Mouse (Mus musculus) forebrain, embryonic 14.5 days (tissue): ENCODE measurements around the gene Adamts3. TPM values are rescaled to one million over a fixed set of nuclear protein-coding genes. Genes with fewer than 3 reads are reported as not detected.

Experiments
- ATAC-seq: fragments of 200-750 bp; cut with Nextera tagmentation; 2 replicates; pipeline ENCODE4 v1.8.0; 2017; ENCODE audit warnings: mild to moderate bottlenecking, moderate library complexity
- DNase-seq: peaks from one replicate; pipeline ENCODE4 v3.0.0-alpha.2; 2015; ENCODE audit warnings: low spot score
- H3K27ac ChIP-seq: fragments of 300-500 bp; sonication (generic); 2 replicates; pipeline ENCODE4 v1.5.1; 2014; ENCODE audit warnings: low read depth, mild to moderate bottlenecking, control low read depth, low read length, moderate library complexity
- H3K27me3 ChIP-seq: fragments of 300-500 bp; sonication (generic); replicated peaks from 2 replicates; pipeline ENCODE4 v1.6.1; 2014; ENCODE audit warnings: low read length, control low read depth, mixed read lengths; ENCODE audit not compliant: control insufficient read depth, insufficient read depth
- H3K36me3 ChIP-seq: fragments of 300-500 bp; sonication (generic); 2 replicates; pipeline ENCODE4 v1.6.1; 2014; ENCODE audit warnings: low read length, control low read depth; ENCODE audit not compliant: control insufficient read depth, insufficient read depth
- H3K4me1 ChIP-seq: fragments of 300-500 bp; sonication (generic); 2 replicates; pipeline ENCODE4 v1.6.1; 2014; ENCODE audit warnings: antibody characterized with exemption, low read length, control low read depth; ENCODE audit not compliant: control insufficient read depth, insufficient read depth
- H3K4me2 ChIP-seq: fragments of 300-500 bp; sonication (generic); 2 replicates; pipeline ENCODE4 v1.6.1; 2014; ENCODE audit warnings: mild to moderate bottlenecking, control low read depth, low read length
- H3K4me3 ChIP-seq: fragments of 300-500 bp; sonication (generic); 2 replicates; pipeline ENCODE4 v1.5.1; 2014; ENCODE audit warnings: low read depth, low read length, control low read depth
- H3K9ac ChIP-seq: fragments of 300-500 bp; sonication (generic); 2 replicates; pipeline ENCODE4 v1.6.1; 2014; ENCODE audit warnings: mild to moderate bottlenecking, low read length, control low read depth, moderate library complexity
- H3K9me3 ChIP-seq: fragments of 300-500 bp; sonication (generic); replicated peaks from 2 replicates; pipeline ENCODE4 v1.6.1; 2016; ENCODE audit warnings: low read length, control low read depth, mixed read lengths; ENCODE audit not compliant: control insufficient read depth
- WGBS: fragments of 180-500 bp; shearing (Covaris S2); extraction: QIAGEN DNeasy Blood & Tissue Kit; methylation state at CpG from one replicate; pipeline ENCODE4 v1.1.7; 2014; 5-methylcytosine and 5-hydroxymethylcytosine counted together
- polyA plus RNA-seq: library from polyadenylated mRNA; unstranded; fragments of >200 nt; fragmentation: Nextera tagmentation; extraction: Ambion mirVana; gene quantifications from 2 replicates; pipeline ENCODE4 v1.2.1, GENCODE M21; 2014

Gene Adamts3
- polyA plus RNA-seq, 1 experiment from 2014 or later = 14.6 TPM

DNA sequence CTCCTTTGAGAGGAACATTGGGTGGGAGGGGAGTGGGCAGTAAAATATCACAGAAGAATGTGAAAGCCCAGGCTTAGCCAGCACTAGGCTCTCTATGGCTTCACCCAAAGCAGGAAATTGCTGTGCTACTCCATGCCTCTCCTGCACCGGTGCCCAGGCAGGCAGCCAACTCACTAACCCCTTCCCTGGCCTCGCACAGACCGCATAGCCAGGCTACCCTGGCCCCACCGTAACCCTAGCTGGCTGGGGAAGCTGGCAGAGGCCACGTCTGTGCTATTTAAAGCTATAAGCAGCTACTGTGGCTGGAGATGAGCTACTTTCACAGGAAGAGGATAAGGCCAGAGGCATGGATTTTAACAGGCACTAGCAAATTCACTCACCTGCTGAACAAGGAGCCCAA lies 38.8 kb downstream of the Adamts3 start:
- H3K27me3 ChIP-seq = no peaks in the 10 kb centered on the region
- H3K9ac ChIP-seq = no peak overlapping the region
- H3K4me1 ChIP-seq = peaks cover 2% of the 10 kb centered on the region; the same call in 1 of the 2 replicates
- no peak overlapping the region for H3K4me3 ChIP-seq
- no peaks in the 10 kb centered on the region for H3K36me3 ChIP-seq
- H3K27ac ChIP-seq = no peak overlapping the region
- H3K9me3 ChIP-seq = no peaks in the 10 kb centered on the region
- ATAC-seq (peak; percentile 80), DNase-seq (peak; percentile 62)
- no peak overlapping the region for H3K4me2 ChIP-seq
- WGBS = 26% methylated on average over 5 of the region's 5 CpGs

GRCm38 (mm10) chr5:89843478-89843877 lies 39.7 kb downstream of the Adamts3 start:
- H3K9me3 ChIP-seq = no peaks in the 10 kb centered on the region
- H3K9ac ChIP-seq = no peak overlapping the region
- no peak overlapping the region for H3K4me2 ChIP-seq
- H3K27ac ChIP-seq = no peak overlapping the region
- WGBS = 89% methylated on average over 7 of the region's 7 CpGs
- no peaks in the 10 kb centered on the region for H3K27me3 ChIP-seq
- ATAC-seq (no peak), DNase-seq (no peak)
- no peaks in the 10 kb centered on the region for H3K36me3 ChIP-seq
- peaks cover 2% of the 10 kb centered on the region; the same call in 1 of the 2 replicates for H3K4me1 ChIP-seq
- H3K4me3 ChIP-seq = no peak overlapping the region

DNA sequence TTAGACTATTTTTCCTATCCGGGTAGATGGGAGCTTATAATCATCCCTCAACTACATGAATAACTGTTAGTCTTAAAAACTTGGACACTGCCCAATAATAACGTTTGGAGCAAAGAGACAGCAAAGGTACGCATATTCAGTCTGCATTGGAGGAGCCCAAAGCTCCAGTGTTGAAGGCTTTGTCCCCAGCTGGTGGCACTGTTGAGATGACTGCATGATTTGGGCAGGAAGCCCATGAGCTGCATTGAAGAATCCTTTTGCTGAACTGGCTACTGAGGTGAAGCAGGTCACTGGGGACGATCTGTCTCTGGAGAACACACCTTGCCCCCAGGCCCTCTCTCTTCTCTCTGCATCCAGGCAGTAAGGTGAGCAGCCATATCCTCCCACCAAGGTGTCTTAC lies 43.5 kb downstream of the Adamts3 start:
- peaks cover 2% of the 10 kb centered on the region; the same call in 1 of the 2 replicates for H3K4me1 ChIP-seq
- 85% methylated on average over 4 of the region's 4 CpGs for WGBS
- H3K4me2 ChIP-seq = no peak overlapping the region
- ATAC-seq (no peak), DNase-seq (no peak)
- H3K36me3 ChIP-seq = no peaks in the 10 kb centered on the region
- H3K27ac ChIP-seq = no peak overlapping the region
- H3K27me3 ChIP-seq = no peaks in the 10 kb centered on the region
- H3K9ac ChIP-seq = no peak overlapping the region
- no peak overlapping the region for H3K4me3 ChIP-seq
- no peaks in the 10 kb centered on the region for H3K9me3 ChIP-seq

DNA sequence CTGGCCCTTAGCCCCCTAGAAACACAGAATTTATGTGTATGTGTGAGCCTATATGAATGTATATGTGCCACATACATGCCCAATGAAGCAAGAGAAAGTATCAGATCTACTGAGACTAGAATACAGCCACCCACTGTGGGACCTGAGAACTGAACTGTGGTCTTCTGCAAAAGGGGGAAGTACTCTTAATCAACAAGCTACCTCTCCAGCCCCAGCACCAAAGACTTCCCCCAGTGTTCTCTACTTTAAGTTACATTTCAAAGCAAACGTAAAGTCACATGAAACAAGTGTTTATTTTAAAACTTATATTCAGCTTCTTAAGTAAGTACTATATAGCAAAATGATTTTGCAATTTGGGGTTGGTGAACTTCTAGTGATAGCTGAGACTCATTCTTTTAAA lies 62.0 kb downstream of the Adamts3 start:
- DNase-seq (no peak), ATAC-seq (no peak)
- Histone ChIP-seq H3K4me3 (no peak overlapping the region), H3K9ac (no peak overlapping the region), H3K27me3 (no peaks in the 10 kb centered on the region), H3K4me2 (no peak overlapping the region), H3K4me1 (no peaks in the 10 kb centered on the region), H3K9me3 (no peaks in the 10 kb centered on the region), H3K27ac (no peak overlapping the region), H3K36me3 (no peaks in the 10 kb centered on the region)
- 92% methylated on average over 1 of the region's 1 CpGs for WGBS

- WGBS = 24% methylated on average over 3 of the region's 3 CpGs
- H3K27ac ChIP-seq = no peak overlapping the region
- H3K4me2 ChIP-seq = no peak overlapping the region
- no peaks in the 10 kb centered on the region for H3K9me3 ChIP-seq
- no peaks in the 10 kb centered on the region for H3K27me3 ChIP-seq
- peaks cover 2% of the 10 kb centered on the region; the same call in 1 of the 2 replicates for H3K4me1 ChIP-seq
- H3K4me3 ChIP-seq = no peak overlapping the region
- no peaks in the 10 kb centered on the region for H3K36me3 ChIP-seq
- no peak for ATAC-seq
- DNase-seq = peak; percentile 56
- no peak overlapping the region for H3K9ac ChIP-seq
These were observed 63.6 kb downstream of the Adamts3 start for GRCm38 (mm10) chr5:89819531-89819930.

- no peak overlapping the region for H3K4me3 ChIP-seq
- H3K27ac ChIP-seq = no peak overlapping the region
- H3K4me2 ChIP-seq = no peak overlapping the region
- H3K36me3 ChIP-seq = no peaks in the 10 kb centered on the region
- WGBS = 82% methylated on average over 6 of the region's 6 CpGs
- H3K9ac ChIP-seq = no peak overlapping the region
- no peak for ATAC-seq
- no peaks in the 10 kb centered on the region for H3K27me3 ChIP-seq
- no peaks in the 10 kb centered on the region for H3K9me3 ChIP-seq
- no peak for DNase-seq
- H3K4me1 ChIP-seq = peaks cover 2% of the 10 kb centered on the region; the same call in 1 of the 2 replicates
These were observed 66.5 kb downstream of the Adamts3 start for GRCm38 (mm10) chr5:89816610-89817009.

DNA sequence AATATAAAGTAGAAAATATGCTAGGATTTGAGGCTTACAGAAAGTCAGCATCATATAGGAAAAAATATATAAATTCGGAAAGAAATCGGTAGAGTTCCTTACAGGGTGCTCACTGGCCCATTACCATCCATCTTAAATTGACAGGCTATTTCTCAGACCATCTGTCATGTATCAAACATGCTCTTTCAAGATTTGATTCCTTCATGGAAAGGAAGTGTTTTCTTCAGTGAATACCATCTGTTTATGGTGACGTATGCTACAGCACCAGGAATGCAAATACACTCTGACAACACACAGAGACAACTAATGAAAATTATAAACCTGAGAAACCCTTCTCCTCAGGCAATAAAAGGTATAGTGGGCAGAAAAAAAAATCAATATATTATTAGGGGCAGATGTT lies 68.6 kb downstream of the Adamts3 start:
- Histone ChIP-seq H3K9me3 (no peaks in the 10 kb centered on the region), H3K4me2 (no peak overlapping the region), H3K27me3 (no peaks in the 10 kb centered on the region), H3K4me3 (no peak overlapping the region), H3K9ac (no peak overlapping the region), H3K36me3 (no peaks in the 10 kb centered on the region), H3K4me1 (peaks cover 2% of the 10 kb centered on the region; the same call in 1 of the 2 replicates), H3K27ac (no peak overlapping the region)
- ATAC-seq = peak; percentile 93
- peak; percentile 76 for DNase-seq
- WGBS = 81% methylated on average over 3 of the region's 3 CpGs

DNA sequence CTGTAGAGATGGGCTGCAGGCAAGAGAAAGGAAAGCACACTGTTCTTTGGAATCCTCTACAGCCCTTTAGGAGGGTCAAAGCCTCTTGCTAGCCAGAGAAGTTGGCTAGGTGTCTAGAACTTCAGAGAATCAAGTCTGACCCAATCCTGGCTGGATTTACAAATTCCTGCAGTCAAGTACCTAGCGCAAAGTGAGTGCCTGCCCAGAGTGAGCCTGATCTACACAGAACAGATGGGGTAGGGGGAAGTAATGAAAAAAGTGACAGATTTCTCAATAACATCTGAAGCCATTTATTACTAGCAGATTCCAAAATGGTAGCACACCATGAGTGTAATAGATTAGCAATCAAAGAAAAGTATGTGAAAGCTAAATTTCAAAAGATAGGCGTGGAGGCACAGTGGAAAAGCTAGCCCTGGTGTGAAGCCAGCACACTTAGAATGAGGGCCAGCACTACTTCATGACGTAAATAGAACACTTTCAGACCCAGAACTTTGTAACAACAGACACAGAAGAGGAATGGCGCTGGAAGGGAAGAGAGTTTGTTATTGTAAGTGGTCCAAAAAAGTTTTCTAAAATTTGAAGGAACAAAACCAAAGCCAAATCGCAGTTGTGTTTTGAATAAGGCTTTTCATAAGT lies 82.8 kb downstream of the Adamts3 start:
- Histone ChIP-seq H3K9ac (no peak overlapping the region), H3K36me3 (no peaks in the 10 kb centered on the region), H3K4me1 (no peaks in the 10 kb centered on the region), H3K27ac (no peak overlapping the region), H3K4me3 (no peak overlapping the region), H3K9me3 (no peaks in the 10 kb centered on the region), H3K27me3 (no peaks in the 10 kb centered on the region), H3K4me2 (no peak overlapping the region)
- DNase-seq (no peak), ATAC-seq (no peak)
- 89% methylated on average over 5 of the region's 5 CpGs for WGBS

GRCm38 (mm10) chr5:89793706-89794105 lies 89.4 kb downstream of the Adamts3 start:
- Histone ChIP-seq H3K4me1 (no peaks in the 10 kb centered on the region), H3K9me3 (no peaks in the 10 kb centered on the region), H3K27me3 (no peaks in the 10 kb centered on the region), H3K36me3 (no peaks in the 10 kb centered on the region), H3K4me3 (no peak overlapping the region), H3K27ac (no peak overlapping the region), H3K4me2 (no peak overlapping the region), H3K9ac (no peak overlapping the region)
- ATAC-seq = no peak
- 96% methylated on average over 3 of the region's 3 CpGs for WGBS
- no peak for DNase-seq
